Mouse (Mus musculus): Measurements from ENCODE around the gene Gm14325.
"Not testable (repeated sequence)": the region's sequence is repeated elsewhere in the genome, so short reads cannot be mapped to it uniquely, and the experiment has no call there.

Gene Gm14325

GRCm38 (mm10) chr2:177839901-177840663 lies at the start of gene Gm14325:
Gm14325 (minus strand) TSS chr2:177840336.
- DNase-seq (ENCODE audit: low read depth, low spot score) = peak; percentile 91

- DNase-seq (ENCODE audit: low read depth, low spot score) = not testable (repeated sequence)
Measured at GRCm38 (mm10) chr2:177887743-177888142, 47.6 kb upstream of the Gm14325 start.

DNA sequence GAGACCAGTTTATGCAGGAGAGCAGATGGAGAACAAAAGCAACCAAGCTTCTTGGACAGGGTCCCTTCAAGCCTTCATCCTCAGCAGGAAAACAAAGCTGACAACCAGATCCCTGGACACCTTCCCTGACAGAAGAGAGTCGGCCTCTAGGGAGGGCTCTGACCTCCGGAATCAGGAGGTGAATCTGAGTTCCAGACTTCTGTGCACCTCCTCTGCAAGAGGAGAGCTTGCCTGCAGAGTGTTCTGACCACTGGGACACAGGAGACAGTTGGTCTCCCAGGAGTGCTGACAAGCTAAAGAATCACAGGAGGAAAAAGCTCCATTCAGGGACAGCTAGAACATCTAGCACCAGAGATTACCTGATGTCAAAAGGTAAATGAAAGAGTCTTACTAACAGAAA lies 22.1 kb upstream of the Gm14325 start:
- DNase-seq (ENCODE audit: low read depth, low spot score) = not testable (repeated sequence)

- peak; percentile 67 for DNase-seq (ENCODE audit: low read depth, low spot score)
Measured at GRCm38 (mm10) chr2:177843666-177844065, 3.5 kb upstream of the Gm14325 start.

- peak; percentile 2 for DNase-seq (ENCODE audit: low read depth, low spot score)
Measured at GRCm38 (mm10) chr2:177836756-177837155, 3.4 kb downstream of the Gm14325 start.

- DNase-seq (ENCODE audit: low read depth, low spot score) = peak; percentile 84
Measured at GRCm38 (mm10) chr2:177835733-177836536, 4.2 kb downstream of the Gm14325 start.

DNA sequence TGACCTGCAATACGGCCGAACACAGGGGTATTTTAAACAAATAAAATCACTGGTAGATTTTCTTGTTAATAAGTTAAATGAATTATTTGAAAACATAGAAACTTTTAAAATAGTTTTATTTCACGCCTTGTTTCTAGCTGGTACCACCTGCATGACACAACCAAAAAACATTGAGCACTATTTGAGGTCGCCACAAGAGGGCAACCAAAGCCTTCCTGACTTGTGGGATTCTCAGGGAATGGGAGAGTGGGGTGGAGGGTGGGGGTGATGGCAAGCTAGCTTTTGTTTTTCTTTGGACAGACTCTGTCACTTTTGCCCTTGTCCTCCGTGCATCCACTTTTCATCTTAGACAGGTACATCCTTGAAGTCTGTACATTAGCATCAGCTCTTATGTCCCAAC lies 18.2 kb downstream of the Gm14325 start:
- not testable (repeated sequence) for DNase-seq (ENCODE audit: low read depth, low spot score)

DNA sequence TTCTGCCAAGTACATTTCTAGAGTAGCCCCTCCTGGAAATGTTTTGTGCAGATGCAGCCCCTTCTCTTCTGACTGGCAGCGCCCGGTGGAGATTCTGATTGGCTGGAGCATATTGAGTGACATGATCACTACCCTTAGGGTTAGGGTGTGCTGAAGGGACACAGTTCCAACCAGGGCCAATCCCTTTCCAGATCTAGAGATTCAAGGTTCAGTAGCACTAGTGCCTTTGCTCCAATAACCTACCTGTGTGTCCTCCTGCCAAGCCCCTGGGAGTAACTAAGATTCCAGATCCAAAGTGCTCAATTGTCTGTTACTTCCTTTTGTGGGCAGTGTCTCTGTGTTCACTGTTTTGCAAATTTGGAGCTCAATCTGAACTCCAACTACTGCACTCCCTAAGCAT lies 34.0 kb downstream of the Gm14325 start:
- peak; percentile 94 for DNase-seq (ENCODE audit: low read depth, low spot score)

- DNase-seq (ENCODE audit: low read depth, low spot score) = not testable (repeated sequence)
Measured at GRCm38 (mm10) chr2:177787351-177787750, 52.8 kb downstream of the Gm14325 start.
